Mouse (Mus musculus) stomach, postnatal 0 days (tissue): ENCODE measurements at regions not wholly inside any gene's neighbourhood (a gene's known extent, or its start where the extent isn't known, plus 50 kb on each side); places are given as distances from the start of the nearest gene placed in this dataset.
A peak's percentile ranks its signal among the peaks of the same experiment; 100 is the strongest.

Experiments used
- ATAC-seq: fragments of 200-750 bp; cut with Nextera tagmentation; 2 replicates; pipeline ENCODE4 v1.8.0; 2017; ENCODE audit not compliant: low FRiP score, low TSS enrichment
- DNase-seq: peaks from one replicate; pipeline ENCODE4 v3.0.0-alpha.2; 2016; ENCODE audit warnings: low spot score
- H3K27ac ChIP-seq: fragments of 300-500 bp; sonication (generic); replicated peaks from 2 replicates; pipeline ENCODE4 v1.5.1; 2014; ENCODE audit warnings: mild to moderate bottlenecking, control low read depth
- H3K27me3 ChIP-seq: fragments of 300-500 bp; sonication (generic); 2 replicates; pipeline ENCODE4 v1.6.1; 2014; ENCODE audit warnings: low read length; ENCODE audit not compliant: control insufficient read depth, insufficient read depth
- H3K36me3 ChIP-seq: fragments of 300-500 bp; sonication (generic); 2 replicates; pipeline ENCODE4 v1.6.1; 2014; ENCODE audit warnings: low read length, mixed read lengths; ENCODE audit not compliant: control insufficient read depth, insufficient read depth
- H3K4me1 ChIP-seq: fragments of 300-500 bp; sonication (generic); replicated peaks from 2 replicates; pipeline ENCODE4 v1.6.1; 2014; ENCODE audit warnings: antibody characterized with exemption; ENCODE audit not compliant: control insufficient read depth, insufficient read depth
- H3K4me2 ChIP-seq: fragments of 300-500 bp; sonication (generic); replicated peaks from 2 replicates; pipeline ENCODE4 v1.6.1; 2014; ENCODE audit warnings: low read depth, mild to moderate bottlenecking, control low read depth, moderate library complexity
- H3K4me3 ChIP-seq: fragments of 300-500 bp; sonication (generic); 2 replicates; pipeline ENCODE4 v1.5.1; 2014; ENCODE audit warnings: low read depth, low read length, control low read depth
- H3K9ac ChIP-seq: fragments of 300-500 bp; sonication (generic); 2 replicates; pipeline ENCODE4 v1.6.1; 2014; ENCODE audit warnings: mild to moderate bottlenecking, low read length, control low read depth, mixed read lengths
- H3K9me3 ChIP-seq: fragments of 300-500 bp; sonication (generic); 2 replicates; pipeline ENCODE4 v1.6.1; 2016; ENCODE audit warnings: low read length; ENCODE audit not compliant: control insufficient read depth
- CTCF ChIP-seq: IDR thresholded peaks from 2 replicates; pipeline ENCODE4 v1.5.1; 2016; ENCODE audit warnings: antibody characterized with exemption, low read depth, mild to moderate bottlenecking, moderate library complexity
- EP300 ChIP-seq: optimal IDR thresholded peaks from 2 replicates; pipeline ENCODE3; 2016; ENCODE audit warnings: antibody characterized with exemption
- WGBS: fragments of 180-500 bp; shearing (Covaris S2); extraction: QIAGEN DNeasy Blood & Tissue Kit; methylation state at CpG from one replicate; pipeline ENCODE4 v1.1.7; 2014; 5-methylcytosine and 5-hydroxymethylcytosine counted together

DNA sequence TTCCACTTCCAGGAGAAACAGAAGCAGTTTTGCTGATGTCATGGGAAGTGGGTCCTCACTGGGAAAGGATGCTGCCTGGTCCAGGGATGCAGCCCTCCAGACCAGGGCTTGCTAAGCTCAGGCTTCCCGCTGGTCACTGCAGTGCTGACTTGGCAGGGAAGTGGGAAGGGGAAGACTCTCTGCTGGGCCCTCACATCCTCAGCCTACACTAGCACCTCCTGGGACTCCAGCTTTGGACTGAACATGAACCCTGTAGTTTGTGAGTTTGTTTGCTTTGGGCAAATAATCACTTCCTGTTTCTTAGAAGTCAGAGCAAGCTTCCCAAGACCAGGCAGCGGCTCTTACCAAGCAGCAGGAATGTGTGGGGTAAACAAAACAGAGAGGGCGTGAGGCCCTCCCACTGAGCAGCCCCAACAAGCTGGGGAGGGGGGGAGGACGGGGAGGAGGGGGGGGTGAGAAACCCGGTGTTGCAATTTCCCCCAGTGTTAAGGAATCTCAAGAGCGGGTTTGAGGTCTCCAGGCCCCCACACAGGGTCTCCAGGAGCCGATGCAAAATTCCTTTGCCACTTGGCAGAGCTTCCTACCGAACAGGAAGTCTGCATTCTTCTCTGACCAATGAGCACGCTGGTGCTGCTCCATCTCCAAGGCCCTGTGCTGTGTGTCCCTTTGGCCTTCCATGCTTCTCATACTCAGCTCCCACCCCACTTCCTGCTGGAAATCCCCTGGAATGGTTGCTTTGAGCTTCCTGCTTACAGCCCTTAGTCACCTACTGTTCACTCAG is 367.7 kb upstream of the Smim15 start:
- DNase-seq: peak; percentile 54

DNA sequence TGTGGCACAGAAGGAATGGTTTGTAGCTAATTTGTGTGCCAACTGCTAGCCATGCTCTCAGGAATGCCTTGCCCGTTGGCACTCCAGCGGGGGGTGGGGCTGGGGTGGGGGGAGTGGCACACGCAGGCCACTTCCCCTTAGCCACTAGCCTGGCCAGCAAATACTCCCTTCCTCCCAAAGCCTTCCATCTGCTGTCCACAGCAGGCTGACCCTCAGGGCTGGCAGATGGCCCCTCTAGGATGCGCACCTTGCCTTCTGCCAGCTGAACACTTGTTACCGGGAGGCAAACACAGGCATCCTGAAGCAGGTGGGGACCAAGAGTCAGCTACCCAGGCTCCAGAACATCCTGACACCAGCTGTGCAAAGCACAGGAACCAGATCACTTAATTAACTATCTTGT is 372.1 kb upstream of the Smim15 start:
- Histone ChIP-seq H3K27ac (no peak overlapping the region), H3K9ac (no peak overlapping the region), H3K4me2 (no peak overlapping the region), H3K27me3 (no peaks in the 10 kb centered on the region), H3K36me3 (no peaks in the 10 kb centered on the region), H3K9me3 (no peaks in the 10 kb centered on the region), H3K4me3 (no peak overlapping the region), H3K4me1 (0 out of 2 replicates have a peak, but pooled peaks cover 2% of the 10 kb centered on the region)
- WGBS: 79% methylated on average over 5 of the region's 5 CpGs
- TF ChIP-seq CTCF (no peak), EP300 (no peak)
- DNase-seq: no peak
- no peak for ATAC-seq

More for the DNA sequence above, 367.7 kb upstream of the Smim15 start:
- H3K4me2 ChIP-seq: peak overlapping the region; percentile 35; the same call in 1 of the 2 replicates
- H3K27ac ChIP-seq: peak overlapping the region; percentile 78
- no peaks in the 10 kb centered on the region for H3K9me3 ChIP-seq
- no peak overlapping the region for H3K4me3 ChIP-seq
- H3K9ac ChIP-seq: no peak overlapping the region
- 0 out of 2 replicates have a peak, but pooled peaks cover 2% of the 10 kb centered on the region for H3K4me1 ChIP-seq
- 0 out of 2 replicates have a peak, but pooled peaks have one; percentile 6 for TF ChIP-seq CTCF
- TF ChIP-seq EP300: no peak
- H3K36me3 ChIP-seq: no peaks in the 10 kb centered on the region
- 11% methylated on average over 9 of the region's 9 CpGs for WGBS
- no peaks in the 10 kb centered on the region for H3K27me3 ChIP-seq
- peak; percentile 89 for ATAC-seq

DNA sequence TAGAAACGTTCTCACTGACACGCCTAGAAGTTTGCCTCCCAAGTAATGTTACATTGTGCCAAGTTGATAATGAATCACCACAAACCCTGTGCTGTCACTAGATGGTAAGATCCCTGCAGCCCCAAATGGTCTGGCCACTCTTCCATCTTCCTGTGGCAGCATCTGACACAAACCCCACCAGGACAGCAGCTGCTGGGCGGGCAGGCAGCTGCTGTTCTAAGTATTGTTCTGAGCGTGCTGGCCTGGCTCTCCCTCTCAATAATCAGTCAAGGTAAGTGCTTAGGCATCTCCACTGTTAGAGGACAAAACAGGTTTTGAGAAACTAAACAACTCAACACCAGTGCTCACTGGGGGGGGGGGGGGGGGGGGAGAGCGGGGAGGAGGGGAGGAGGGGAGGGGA is 375.7 kb upstream of the Smim15 start:
- Histone ChIP-seq H3K36me3 (no peaks in the 10 kb centered on the region), H3K4me1 (no peaks in the 10 kb centered on the region), H3K27me3 (no peaks in the 10 kb centered on the region), H3K4me3 (no peak overlapping the region), H3K9me3 (no peaks in the 10 kb centered on the region), H3K27ac (no peak overlapping the region), H3K9ac (no peak overlapping the region), H3K4me2 (no peak overlapping the region)
- DNase-seq: no peak
- ATAC-seq: no peak
- 32% methylated on average over 4 of the region's 5 CpGs for WGBS
- TF ChIP-seq CTCF (no peak), EP300 (no peak)

DNA sequence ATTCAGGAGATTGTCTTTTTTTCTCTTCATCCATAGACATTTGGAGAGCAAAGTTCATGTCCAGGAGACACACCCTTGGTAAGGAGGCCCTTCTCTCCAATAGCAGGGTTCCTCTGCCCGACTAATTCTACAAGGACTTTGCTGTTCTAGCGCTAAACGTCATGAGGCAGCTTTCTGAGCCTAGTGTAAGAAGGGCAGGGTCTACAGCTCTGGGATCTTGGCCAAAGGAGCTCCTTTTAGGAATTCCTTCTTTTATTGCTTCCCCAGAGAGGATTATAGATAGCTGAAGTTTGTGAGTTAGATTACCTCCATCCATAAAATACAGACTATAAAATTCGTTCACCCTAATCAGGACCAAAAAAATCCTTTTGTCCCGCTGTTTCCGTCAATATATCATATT is 378.5 kb upstream of the Smim15 start:
- Histone ChIP-seq H3K9ac (no peak overlapping the region), H3K4me3 (no peak overlapping the region), H3K4me2 (no peak overlapping the region), H3K4me1 (no peaks in the 10 kb centered on the region), H3K36me3 (no peaks in the 10 kb centered on the region), H3K27ac (no peak overlapping the region), H3K9me3 (no peaks in the 10 kb centered on the region), H3K27me3 (no peaks in the 10 kb centered on the region)
- DNase-seq: no peak
- TF ChIP-seq CTCF (no peak), EP300 (no peak)
- no peak for ATAC-seq
- WGBS: 70% methylated on average over 6 of the region's 6 CpGs

DNA sequence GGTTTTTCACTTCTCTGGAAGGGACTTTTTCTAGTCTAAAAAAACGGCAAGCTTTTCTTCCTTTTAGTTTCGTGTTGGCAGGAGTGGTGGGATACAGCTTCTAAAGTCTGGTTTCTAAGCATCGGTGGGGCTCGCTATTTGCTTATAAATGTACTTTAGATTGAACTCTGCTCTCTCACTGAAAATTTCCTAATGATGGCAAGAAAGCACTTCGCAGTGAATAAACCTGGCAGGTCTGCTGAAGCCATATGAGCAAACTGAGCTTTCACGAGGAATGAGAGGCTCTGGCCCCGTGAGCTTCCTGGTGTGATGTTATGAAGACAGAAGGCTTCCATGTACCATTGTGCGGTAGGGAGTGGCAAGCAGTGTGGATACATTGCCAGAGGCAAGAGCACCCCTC is 380.0 kb upstream of the Smim15 start:
- no peak overlapping the region for H3K27ac ChIP-seq
- H3K36me3 ChIP-seq: no peaks in the 10 kb centered on the region
- H3K9ac ChIP-seq: no peak overlapping the region
- WGBS: 41% methylated on average over 8 of the region's 8 CpGs
- TF ChIP-seq CTCF (no peak), EP300 (no peak)
- no peak for ATAC-seq
- no peaks in the 10 kb centered on the region for H3K4me1 ChIP-seq
- H3K27me3 ChIP-seq: no peaks in the 10 kb centered on the region
- no peak for DNase-seq
- H3K4me2 ChIP-seq: no peak overlapping the region
- H3K4me3 ChIP-seq: no peak overlapping the region
- no peaks in the 10 kb centered on the region for H3K9me3 ChIP-seq

DNA sequence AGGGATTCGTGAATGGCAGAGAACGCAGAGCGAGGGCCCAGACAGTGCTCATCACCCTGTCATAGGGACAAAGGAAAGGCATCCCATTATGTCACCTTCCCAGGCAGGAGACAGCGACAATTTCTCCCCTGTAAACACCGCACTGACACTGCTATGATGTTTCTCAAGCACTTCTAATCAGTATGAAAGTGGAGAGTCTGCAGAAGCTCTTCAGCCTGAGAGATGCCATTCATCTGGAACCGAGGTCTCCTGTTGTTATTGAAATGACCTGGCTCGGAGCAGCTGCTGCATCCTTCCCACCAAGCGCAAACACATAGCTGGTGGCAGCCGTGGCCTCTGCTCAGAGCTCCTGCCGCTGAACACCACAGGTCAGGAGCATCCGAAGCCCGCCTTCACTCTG is 380.5 kb upstream of the Smim15 start:
- Histone ChIP-seq H3K27ac (no peak overlapping the region), H3K4me1 (no peaks in the 10 kb centered on the region), H3K4me3 (no peak overlapping the region), H3K4me2 (no peak overlapping the region), H3K9ac (no peak overlapping the region), H3K36me3 (no peaks in the 10 kb centered on the region), H3K9me3 (no peaks in the 10 kb centered on the region), H3K27me3 (no peaks in the 10 kb centered on the region)
- TF ChIP-seq CTCF: no peak
- no peak for TF ChIP-seq EP300
- WGBS: 48% methylated on average over 12 of the region's 12 CpGs
- no peak for ATAC-seq
- DNase-seq: no peak
